Comparison of ENCODE assay signal across 24 mouse cellular contexts in the genomic region with DNA sequence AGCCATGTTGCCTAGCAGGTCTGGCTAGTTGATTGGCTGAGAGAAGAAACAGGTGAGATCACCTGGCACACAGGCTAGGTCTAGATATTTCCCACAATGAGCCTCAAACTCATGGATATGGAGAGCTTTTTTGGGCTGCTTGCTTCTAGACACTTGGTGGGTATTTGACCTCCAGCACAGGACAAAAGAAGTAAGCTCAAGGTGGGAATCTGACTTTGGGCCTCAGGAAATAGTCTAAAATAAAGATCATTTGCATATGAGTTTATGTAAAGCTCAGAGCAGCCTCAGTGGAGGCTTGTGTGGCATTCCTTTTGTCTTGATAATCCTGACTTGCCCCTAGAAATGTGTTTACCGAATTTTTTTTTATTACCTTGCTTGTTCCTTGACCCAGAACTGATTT.
"Had no signal": no experiment of that assay in that cellular context is flagged by ENCODE, and none has a peak within 500 bp of the region (broad histone marks: within the 10 kb centered on the region; RNA-seq: fewer than 3 reads in every experiment).

No protein-coding gene starts in this region.

- H3K4me1 ChIP-seq: heart, embryonic 10.5 days; heart, embryonic 12.5 days; hindbrain, embryonic 10.5 days; hindbrain, embryonic 12.5 days; intestine, embryonic 15.5 days; limb, embryonic 10.5 days; limb, embryonic 12.5 days; liver, embryonic 13.5 days; liver, embryonic 15.5 days had no signal

- H3K9me3 ChIP-seq: heart, embryonic 10.5 days; hindbrain, embryonic 10.5 days; hindbrain, embryonic 12.5 days; intestine, embryonic 15.5 days; limb, embryonic 10.5 days; limb, embryonic 12.5 days; liver, embryonic 13.5 days; liver, embryonic 15.5 days had no signal

- DNase-seq: gastrocnemius, adult 2 months; gastrocnemius, postnatal 10 days; gastrocnemius, postnatal 25 days; heart, adult 18-20 months; heart, postnatal 10 days; heart, postnatal 4 days; kidney, adult 18-20 months; kidney, adult 8-10 months; kidney, postnatal 10 days; kidney, postnatal 25 days; kidney, postnatal 4 days; liver; liver, embryonic 13.5 days had no signal

- H3K36me3 ChIP-seq: heart, embryonic 10.5 days; heart, embryonic 12.5 days; hindbrain, embryonic 10.5 days; hindbrain, embryonic 12.5 days; intestine, embryonic 15.5 days; limb, embryonic 10.5 days; limb, embryonic 12.5 days; liver, embryonic 13.5 days; liver, embryonic 15.5 days had no signal

- H3K27ac ChIP-seq: gastrocnemius, adult 2 months; heart, embryonic 10.5 days; hindbrain, embryonic 10.5 days; hindbrain, embryonic 12.5 days; hindbrain, embryonic 14.5 days; intestine, embryonic 15.5 days; layer of hippocampus, adult 2 months; left cerebral cortex, adult 2 months; limb, embryonic 10.5 days; limb, embryonic 12.5 days; liver, embryonic 13.5 days; liver, embryonic 15.5 days had no signal

- H3K27me3 ChIP-seq: heart, embryonic 12.5 days; hindbrain, embryonic 12.5 days; intestine, embryonic 15.5 days; limb, embryonic 12.5 days; liver, embryonic 13.5 days; liver, embryonic 15.5 days had no signal

- H3K4me3 ChIP-seq: gastrocnemius, adult 2 months; heart, embryonic 10.5 days; heart, embryonic 12.5 days; hindbrain, embryonic 10.5 days; hindbrain, embryonic 12.5 days; intestine, embryonic 15.5 days; layer of hippocampus, adult 2 months; left cerebral cortex, adult 2 months; limb, embryonic 10.5 days; limb, embryonic 12.5 days; liver, embryonic 13.5 days; liver, embryonic 15.5 days had no signal
